Mouse (Mus musculus) hindbrain, embryonic 10.5 days (tissue): ENCODE data around the gene Rpl7l1. TPM values are rescaled to one million over a fixed set of nuclear protein-coding genes. Genes with fewer than 3 reads are reported as not detected.
A peak's percentile ranks its signal among the peaks of the same experiment; 100 is the strongest.

ENCODE experiments used
- DNase-seq: peaks from one replicate; pipeline ENCODE4 v3.0.0-alpha.2; 2017; ENCODE audit warnings: low spot score
- H3K27ac ChIP-seq: fragments of 300-500 bp; sonication (generic); 2 replicates; pipeline ENCODE4 v1.5.1; 2016; ENCODE audit warnings: mild to moderate bottlenecking, moderate library complexity
- H3K27me3 ChIP-seq: fragments of 300-500 bp; sonication (generic); 2 replicates; pipeline ENCODE4 v1.6.1; 2016; ENCODE audit warnings: mild to moderate bottlenecking; ENCODE audit not compliant: poor library complexity, insufficient read depth, severe bottlenecking
- H3K36me3 ChIP-seq: fragments of 300-500 bp; sonication (generic); 2 replicates; pipeline ENCODE4 v1.6.1; 2016; ENCODE audit warnings: mild to moderate bottlenecking, moderate library complexity
- H3K4me1 ChIP-seq: fragments of 300-500 bp; sonication (generic); replicated peaks from 2 replicates; pipeline ENCODE4 v1.6.1; 2016; ENCODE audit warnings: mild to moderate bottlenecking
- H3K4me3 ChIP-seq: fragments of 300-500 bp; sonication (generic); 2 replicates; pipeline ENCODE4 v1.5.1; 2016; ENCODE audit warnings: mild to moderate bottlenecking, moderate library complexity
- H3K9me3 ChIP-seq: fragments of 300-500 bp; sonication (generic); 2 replicates; pipeline ENCODE4 v1.6.1; 2016; ENCODE audit warnings: mild to moderate bottlenecking, moderate library complexity
- WGBS: fragments of 180-500 bp; shearing (Covaris S2); methylation state at CpG from one replicate; pipeline ENCODE4 v1.1.7; 2016; 5-methylcytosine and 5-hydroxymethylcytosine counted together
- polyA plus RNA-seq: library from polyadenylated mRNA; unstranded; fragments of >200 nt; fragmentation: Nextera tagmentation; extraction: Ambion mirVana; gene quantifications from 2 replicates; pipeline ENCODE4 v1.2.1, GENCODE M21; 2016

Rpl7l1 gene
- polyA plus RNA-seq, 1 experiment from 2014 or later = 164 TPM

- Histone ChIP-seq H3K4me3 (peak overlapping the region; percentile 76), H3K36me3 (peaks cover 25% of the 10 kb centered on the region), H3K27me3 (no peaks in the 10 kb centered on the region), H3K4me1 (peaks cover 21% of the 10 kb centered on the region), H3K9me3 (peaks cover 3% of the 10 kb centered on the region; the same call in 1 of the 2 replicates), H3K27ac (peak overlapping the region; percentile 89)
- 34% methylated on average over 16 of the region's 16 CpGs for WGBS
- DNase-seq = no peak
Observed at GRCm38 (mm10) chr17:46751056-46751793, 31.2 kb downstream of the Rpl7l1 start.

- H3K27me3 ChIP-seq = no peaks in the 10 kb centered on the region
- peaks cover 3% of the 10 kb centered on the region; the same call in 1 of the 2 replicates for H3K9me3 ChIP-seq
- H3K27ac ChIP-seq = peak overlapping the region; percentile 89; the same call in 1 of the 2 replicates
- 93% methylated on average over 4 of the region's 4 CpGs for WGBS
- H3K4me1 ChIP-seq = peaks cover 18% of the 10 kb centered on the region
- peaks cover 31% of the 10 kb centered on the region for H3K36me3 ChIP-seq
- DNase-seq = no peak
- H3K4me3 ChIP-seq = peak overlapping the region; percentile 76
Observed at GRCm38 (mm10) chr17:46750580-46750979, 31.9 kb downstream of the Rpl7l1 start.

- DNase-seq = no peak
- no peak overlapping the region for H3K4me3 ChIP-seq
- H3K4me1 ChIP-seq = peaks cover 18% of the 10 kb centered on the region
- H3K27me3 ChIP-seq = no peaks in the 10 kb centered on the region
- WGBS = 90% methylated on average over 5 of the region's 5 CpGs
- peaks cover 43% of the 10 kb centered on the region for H3K36me3 ChIP-seq
- no peak overlapping the region for H3K27ac ChIP-seq
- H3K9me3 ChIP-seq = no peaks in the 10 kb centered on the region
Observed at GRCm38 (mm10) chr17:46749282-46749681, 33.2 kb downstream of the Rpl7l1 start.

- no peaks in the 10 kb centered on the region for H3K27me3 ChIP-seq
- H3K4me3 ChIP-seq = no peak overlapping the region
- H3K27ac ChIP-seq = no peak overlapping the region
- DNase-seq = no peak
- no peaks in the 10 kb centered on the region for H3K9me3 ChIP-seq
- 94% methylated on average over 2 of the region's 2 CpGs for WGBS
- H3K4me1 ChIP-seq = peaks cover 18% of the 10 kb centered on the region
- peaks cover 58% of the 10 kb centered on the region for H3K36me3 ChIP-seq
Observed at GRCm38 (mm10) chr17:46747806-46748205, 34.7 kb downstream of the Rpl7l1 start.

GRCm38 (mm10) chr17:46747234-46747633 is 35.2 kb downstream of the Rpl7l1 start:
- H3K36me3 ChIP-seq = peaks cover 64% of the 10 kb centered on the region
- 83% methylated on average over 8 of the region's 8 CpGs for WGBS

GRCm38 (mm10) chr17:46745506-46745905 is 37.0 kb downstream of the Rpl7l1 start:
- Histone ChIP-seq H3K4me1 (peaks cover 1% of the 10 kb centered on the region), H3K36me3 (peaks cover 77% of the 10 kb centered on the region), H3K27me3 (no peaks in the 10 kb centered on the region), H3K9me3 (no peaks in the 10 kb centered on the region), H3K4me3 (no peak overlapping the region), H3K27ac (no peak overlapping the region)
- WGBS = 85% methylated on average over 2 of the region's 2 CpGs
- DNase-seq = no peak

More at GRCm38 (mm10) chr17:46747234-46747633, 35.2 kb downstream of the Rpl7l1 start:
- no peak for DNase-seq
- Histone ChIP-seq H3K9me3 (no peaks in the 10 kb centered on the region), H3K4me3 (no peak overlapping the region), H3K27ac (no peak overlapping the region), H3K4me1 (peaks cover 13% of the 10 kb centered on the region), H3K27me3 (no peaks in the 10 kb centered on the region)

GRCm38 (mm10) chr17:46742986-46743385 is 39.5 kb downstream of the Rpl7l1 start:
- DNase-seq = no peak
- Histone ChIP-seq H3K36me3 (peaks cover 82% of the 10 kb centered on the region), H3K9me3 (no peaks in the 10 kb centered on the region), H3K27me3 (no peaks in the 10 kb centered on the region), H3K27ac (no peak overlapping the region), H3K4me1 (no peaks in the 10 kb centered on the region), H3K4me3 (no peak overlapping the region)
- 92% methylated on average over 9 of the region's 9 CpGs for WGBS

GRCm38 (mm10) chr17:46741305-46741704 is 41.2 kb downstream of the Rpl7l1 start:
- Histone ChIP-seq H3K9me3 (no peaks in the 10 kb centered on the region), H3K36me3 (peaks cover 80% of the 10 kb centered on the region), H3K27ac (no peak overlapping the region), H3K4me1 (no peaks in the 10 kb centered on the region), H3K4me3 (no peak overlapping the region), H3K27me3 (no peaks in the 10 kb centered on the region)
- DNase-seq = no peak
- 88% methylated on average over 6 of the region's 6 CpGs for WGBS

- 69% methylated on average over 10 of the region's 10 CpGs for WGBS
- DNase-seq = peak; percentile 29
- H3K36me3 ChIP-seq = peaks cover 53% of the 10 kb centered on the region
Observed at GRCm38 (mm10) chr17:46736160-46736559, 46.3 kb downstream of the Rpl7l1 start.

GRCm38 (mm10) chr17:46735287-46735686 is 47.2 kb downstream of the Rpl7l1 start:
- DNase-seq = no peak
- H3K36me3 ChIP-seq = peaks cover 51% of the 10 kb centered on the region
- no peaks in the 10 kb centered on the region for H3K4me1 ChIP-seq
- H3K27me3 ChIP-seq = no peaks in the 10 kb centered on the region
- WGBS = 83% methylated on average over 7 of the region's 7 CpGs
- no peak overlapping the region for H3K4me3 ChIP-seq
- H3K27ac ChIP-seq = no peak overlapping the region
- H3K9me3 ChIP-seq = no peaks in the 10 kb centered on the region

More at GRCm38 (mm10) chr17:46736160-46736559, 46.3 kb downstream of the Rpl7l1 start:
- Histone ChIP-seq H3K27ac (no peak overlapping the region), H3K27me3 (no peaks in the 10 kb centered on the region), H3K9me3 (no peaks in the 10 kb centered on the region), H3K4me3 (no peak overlapping the region), H3K4me1 (no peaks in the 10 kb centered on the region)

GRCm38 (mm10) chr17:46734055-46734454 is 48.4 kb downstream of the Rpl7l1 start:
- Histone ChIP-seq H3K36me3 (peaks cover 47% of the 10 kb centered on the region), H3K4me1 (peaks cover 2% of the 10 kb centered on the region), H3K27me3 (peaks cover 9% of the 10 kb centered on the region), H3K27ac (no peak overlapping the region), H3K4me3 (no peak overlapping the region), H3K9me3 (no peaks in the 10 kb centered on the region)
- no peak for DNase-seq
- 96% methylated on average over 3 of the region's 3 CpGs for WGBS

GRCm38 (mm10) chr17:46728904-46729318 is 53.6 kb downstream of the Rpl7l1 start, which contains the start of gene Gnmt:
TSS of gene Gnmt (minus strand) at chr17:46729168.
- WGBS = 17% methylated on average over 24 of the region's 24 CpGs
- peaks cover 22% of the 10 kb centered on the region for H3K27me3 ChIP-seq
- DNase-seq = no peak
- no peak within 1 kb of the TSS for H3K27ac ChIP-seq
- H3K4me1 ChIP-seq = peaks cover 15% of the 10 kb centered on the region
- no peak within 1 kb of the TSS for H3K4me3 ChIP-seq
- H3K9me3 ChIP-seq = no peaks in the 10 kb centered on the region
- peaks cover 26% of the 10 kb centered on the region for H3K36me3 ChIP-seq

- Histone ChIP-seq H3K27ac (no peak overlapping the region), H3K4me3 (no peak overlapping the region), H3K4me1 (peaks cover 15% of the 10 kb centered on the region), H3K9me3 (no peaks in the 10 kb centered on the region), H3K27me3 (peaks cover 22% of the 10 kb centered on the region), H3K36me3 (peaks cover 30% of the 10 kb centered on the region)
- 48% methylated on average over 11 of the region's 11 CpGs for WGBS
- DNase-seq = no peak
Observed at GRCm38 (mm10) chr17:46728496-46728895, 54.0 kb downstream of the Rpl7l1 start.
